ENCODE assay signal across 7 mouse cellular contexts in genomic region chr11:95980762-95981418, GRCm38 (mm10). TPM values are rescaled to one million over a fixed set of nuclear protein-coding genes. Genes with fewer than 3 reads are reported as not detected.
DNase-seq lines count a peak whose midpoint lies in the region; ATAC-seq and TF ChIP-seq lines count a peak whose summit lies in the region.

No protein-coding gene starts in this region.

- H3K4me1 ChIP-seq in hindbrain, postnatal 0 days (ENCODE audit: insufficient read depth, low read length): no peaks in the 10 kb centered on the region
- peaks cover 20% of the 10 kb centered on the region for H3K4me1 ChIP-seq in hindbrain, embryonic 12.5 days
- H3K4me1 ChIP-seq in ES-E14 (ENCODE audit: control insufficient read depth in 2 of 2, insufficient read depth in 2 of 2, low read length in 2 of 2, poor library complexity in 1 of 2): peaks cover 18 to 20% of the 10 kb centered on the region in 2 experiments

- peak; percentile 77 for TF ChIP-seq CTCF in hindbrain, postnatal 0 days (IDR thresholded peaks at IDR 0.05; ENCODE audit: low read depth)

- 71% methylated on average over 8 of the region's 8 CpGs for WGBS in hindbrain, postnatal 0 days
- WGBS in hindbrain, embryonic 12.5 days: 70% methylated on average over 8 of the region's 8 CpGs

- no peaks in the 10 kb centered on the region for H3K27me3 ChIP-seq in hindbrain, postnatal 0 days (ENCODE audit: insufficient read depth, low read length)
- no peaks in the 10 kb centered on the region for H3K27me3 ChIP-seq in hindbrain, embryonic 12.5 days

- no peaks in the 10 kb centered on the region for H3K9me3 ChIP-seq in hindbrain, postnatal 0 days (ENCODE audit: low read length)
- H3K9me3 ChIP-seq in hindbrain, embryonic 12.5 days (replicated peaks): no peaks in the 10 kb centered on the region
- no peaks in the 10 kb centered on the region for H3K9me3 ChIP-seq in ES-E14 (ENCODE audit: control insufficient read depth, insufficient read depth, low read depth, low read length)

- no peak overlapping the region for H3K4me2 ChIP-seq in hindbrain, postnatal 0 days (ENCODE audit: low read depth, low read length)
- H3K4me2 ChIP-seq in hindbrain, embryonic 12.5 days (replicated peaks): no peak overlapping the region

- no peak overlapping the region for H3K27ac ChIP-seq in hindbrain, postnatal 0 days
- H3K27ac ChIP-seq in hindbrain, embryonic 12.5 days: no peak overlapping the region
- H3K27ac ChIP-seq in ES-E14 (ENCODE audit: insufficient read depth, low read depth, low read length, poor library complexity, severe bottlenecking): peak overlapping the region; percentile 97

- in situ Hi-C loops in ES-E14 (cut with MboI; ENCODE audit: low sequenced_read_pairs in 2 of 2, unreplicated experiment in 2 of 2): no loop called here

- no peaks in the 10 kb centered on the region for H3K36me3 ChIP-seq in hindbrain, postnatal 0 days (ENCODE audit: insufficient read depth, low read length)
- H3K36me3 ChIP-seq in hindbrain, embryonic 12.5 days: peaks cover 41% of the 10 kb centered on the region
- peaks cover 31% of the 10 kb centered on the region for H3K36me3 ChIP-seq in ES-E14 (ENCODE audit: control insufficient read depth, insufficient read depth, low read length, poor library complexity, severe bottlenecking)

- peak; percentile 32; the same call in 1 of the 2 replicates for ATAC-seq in hindbrain, postnatal 0 days
- ATAC-seq in hindbrain, embryonic 12.5 days (ENCODE audit: low FRiP score): no peak
- peak; percentile 81 for ATAC-seq in common myeloid progenitor, adult 5-6 weeks (replicated peaks; ENCODE audit: low read depth, poor library complexity, severe bottlenecking)

- DNase-seq in hindbrain, postnatal 0 days (ENCODE audit: low spot score): no peak
- DNase-seq in ES-E14 (ENCODE audit: low read depth, low spot score): peak; percentile 99
- peak; percentile 55 for DNase-seq in kidney, postnatal 14 days
- peak; percentile 72 for DNase-seq in mesoderm, embryonic 11.5 days (ENCODE audit: low read depth, low spot score)
- no peak for DNase-seq in MN1 (ENCODE audit: low spot score)

- H3K9ac ChIP-seq in hindbrain, postnatal 0 days (replicated peaks; ENCODE audit: low read length): no peak overlapping the region
- no peak overlapping the region for H3K9ac ChIP-seq in hindbrain, embryonic 12.5 days
- peak overlapping the region; percentile 79; the same call in 1 of the 2 replicates for H3K9ac ChIP-seq in ES-E14 (ENCODE audit: insufficient read depth, low read depth, low read length, poor library complexity, severe bottlenecking)

- H3K4me3 ChIP-seq in hindbrain, postnatal 0 days (ENCODE audit: low read length): no peak overlapping the region
- no peak overlapping the region for H3K4me3 ChIP-seq in hindbrain, embryonic 12.5 days
- H3K4me3 ChIP-seq in ES-E14 (ENCODE audit: insufficient read depth in 1 of 2, low read depth in 1 of 2, low read length in 2 of 2, poor library complexity in 1 of 2, severe bottlenecking in 1 of 2): peak overlapping the region; percentile 62 to 80

TF ChIP-seq in ES-E14, 5 proteins besides CTCF, POLR2A, EP300 and RAD21:
- TF ChIP-seq HCFC1 (IDR thresholded peaks at IDR 0.05; ENCODE audit: borderline replicate concordance, insufficient read depth, low read length): peak; percentile 64; the same call in 1 of the 2 replicates
- TF ChIP-seq ZNF384 (IDR thresholded peaks at IDR 0.05; ENCODE audit: low read depth, low read length): peak; percentile 83
- TF ChIP-seq ZC3H11A (IDR thresholded peaks at IDR 0.05; ENCODE audit: borderline replicate concordance, low read depth, low read length): 0 out of 2 replicates have a peak, but pooled peaks have one; percentile 14
- TF ChIP-seq MAFK (IDR thresholded peaks at IDR 0.05; ENCODE audit: insufficient read depth, low read depth, low read length): peak; percentile 98
- TF ChIP-seq CHD2 (IDR thresholded peaks at IDR 0.05; ENCODE audit: low read depth, low read length): 0 out of 2 replicates have a peak, but pooled peaks have one; percentile 67

RNA-seq across cellular contexts. Expression of gene Igf2bp1, which starts 24.9 kb away (rescaled TPM):
- 4.1 and 5.3 TPM in 2 replicates for total RNA-seq in hindbrain, postnatal 0 days (2014; rRNA removed)
- 2.8 and 3.5 TPM in 2 replicates for polyA plus RNA-seq in hindbrain, postnatal 0 days (2015; fragmentation: Nextera tagmentation; extraction: Ambion mirVana)
- 71.1 and 73.3 TPM in 2 replicates for polyA plus RNA-seq in hindbrain, embryonic 12.5 days (2016; fragmentation: Nextera tagmentation; extraction: Ambion mirVana)
- 273 and 354 TPM in 2 replicates for total RNA-seq in ES-E14 (2012; rRNA removed)
- total RNA-seq in common myeloid progenitor, adult 5-6 weeks (2017): not detected in 2 replicates

RNA-seq across cellular contexts. Expression of gene Gip, which starts 43.5 kb away (rescaled TPM):
- not detected in 2 replicates for total RNA-seq in hindbrain, postnatal 0 days (2014; rRNA removed)
- polyA plus RNA-seq in hindbrain, postnatal 0 days (2015; fragmentation: Nextera tagmentation; extraction: Ambion mirVana): not detected in 2 replicates
- not detected in 2 replicates for polyA plus RNA-seq in hindbrain, embryonic 12.5 days (2016; fragmentation: Nextera tagmentation; extraction: Ambion mirVana)
- 0.89 and 1.5 TPM in 2 replicates for total RNA-seq in ES-E14 (2012; rRNA removed)
- total RNA-seq in common myeloid progenitor, adult 5-6 weeks (2017): not detected in 2 replicates

RNA-seq across cellular contexts. Expression of gene Snf8, which starts 53.8 kb away (rescaled TPM):
- total RNA-seq in hindbrain, postnatal 0 days (2014; rRNA removed): 18.6 and 21.4 TPM in 2 replicates
- polyA plus RNA-seq in hindbrain, postnatal 0 days (2015; fragmentation: Nextera tagmentation; extraction: Ambion mirVana): 114 and 115 TPM in 2 replicates
- polyA plus RNA-seq in hindbrain, embryonic 12.5 days (2016; fragmentation: Nextera tagmentation; extraction: Ambion mirVana): 115 and 118 TPM in 2 replicates
- total RNA-seq in ES-E14 (2012; rRNA removed): 51.5 and 79.4 TPM in 2 replicates
- total RNA-seq in common myeloid progenitor, adult 5-6 weeks (2017): 41.2 and 42.4 TPM in 2 replicates

Comparison
In these comparisons a context has a peak if more than half of its experiments do, and no peak if none do; other contexts are left out.
1. DNase-seq: peak in ES-E14 (single experiment), kidney, postnatal 14 days (single experiment) and mesoderm, embryonic 11.5 days (single experiment); none in hindbrain, postnatal 0 days (single experiment) and MN1 (single experiment).
2. H3K4me3 ChIP-seq: peak in ES-E14 (2 of 2); none in hindbrain, postnatal 0 days (single experiment) and hindbrain, embryonic 12.5 days (single experiment).
3. RNA of gene Igf2bp1, which starts 24.9 kb away (total RNA-seq): 273 to 354 TPM in ES-E14; 4.1 to 5.3 TPM in hindbrain, postnatal 0 days and not detected in common myeloid progenitor, adult 5-6 weeks; every median in the first group is over 10 times any median in the second.